Comparison of ENCODE assay signal across 19 mouse cellular contexts in the genomic region with DNA sequence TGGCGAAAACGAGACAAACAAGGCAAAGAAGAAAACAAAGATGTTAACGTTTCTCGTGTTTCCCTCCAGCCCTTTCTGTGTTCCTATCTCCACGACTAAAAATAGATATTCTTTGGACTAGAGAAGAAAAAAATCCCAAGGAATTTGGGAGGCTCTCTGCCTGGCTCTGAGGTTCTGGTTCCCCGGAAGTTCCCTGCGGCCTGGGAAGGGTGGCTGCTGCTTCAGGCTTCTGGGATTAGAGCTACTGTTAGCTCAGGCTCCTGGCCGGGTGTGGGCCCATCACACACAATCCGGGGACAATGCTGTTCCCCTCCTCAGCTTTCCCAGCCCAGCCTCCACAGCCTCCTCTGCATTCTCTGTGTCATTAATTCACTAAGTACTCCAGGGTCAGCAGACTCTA.
A peak's percentile ranks its signal among the peaks of the same experiment; 100 is the strongest.
DNase-seq lines count a peak whose midpoint lies in the region; ATAC-seq and TF ChIP-seq lines count a peak whose summit lies in the region.
"Had no signal": no experiment of that assay in that cellular context is flagged by ENCODE, and none has a peak within 500 bp of the region (broad histone marks: within the 10 kb centered on the region; RNA-seq: fewer than 3 reads in every experiment).

No protein-coding gene starts in this region.

- no peak overlapping the region for H3K4me3 ChIP-seq in gastrocnemius, adult 2 months
- H3K4me3 ChIP-seq in kidney, embryonic 14.5 days (ENCODE audit: low read length), result no peak overlapping the region
- no peak overlapping the region for H3K4me3 ChIP-seq in midbrain, embryonic 16.5 days (ENCODE audit: low read depth, low read length)
- no peak overlapping the region for H3K4me3 ChIP-seq in midbrain, embryonic 14.5 days (replicated peaks; ENCODE audit: low read depth, low read length)
- H3K4me3 ChIP-seq: forebrain, embryonic 12.5 days; layer of hippocampus, adult 2 months; left cerebral cortex, adult 2 months; liver, embryonic 12.5 days; midbrain, embryonic 15.5 days had no signal

- no peak overlapping the region for H3K4me2 ChIP-seq in kidney, embryonic 14.5 days (replicated peaks; ENCODE audit: low read depth, low read length)
- no peak overlapping the region for H3K4me2 ChIP-seq in midbrain, embryonic 16.5 days (ENCODE audit: low read length)
- no peak overlapping the region for H3K4me2 ChIP-seq in midbrain, embryonic 14.5 days (ENCODE audit: low read length)
- H3K4me2 ChIP-seq: forebrain, embryonic 12.5 days; liver, embryonic 12.5 days; midbrain, embryonic 15.5 days had no signal

- H3K9me3 ChIP-seq in kidney, embryonic 14.5 days (ENCODE audit: control insufficient read depth, low read length), result no peaks in the 10 kb centered on the region
- no peaks in the 10 kb centered on the region for H3K9me3 ChIP-seq in midbrain, embryonic 16.5 days (replicated peaks; ENCODE audit: control insufficient read depth, low read length, poor library complexity, severe bottlenecking)
- H3K9me3 ChIP-seq in midbrain, embryonic 14.5 days (ENCODE audit: control insufficient read depth, low read length), result no peaks in the 10 kb centered on the region
- H3K9me3 ChIP-seq: forebrain, embryonic 12.5 days; liver, embryonic 12.5 days; midbrain, embryonic 15.5 days had no signal

- ATAC-seq in kidney, embryonic 14.5 days (ENCODE audit: low FRiP score, low TSS enrichment), result no peak
- no peak for ATAC-seq in midbrain, embryonic 16.5 days
- no peak for ATAC-seq in midbrain, embryonic 14.5 days (ENCODE audit: low FRiP score, low TSS enrichment)
- ATAC-seq: activated CD4-positive, CD25-positive, alpha-beta regulatory T cell, adult 4 months; hindbrain, postnatal 0 days; liver, embryonic 12.5 days; midbrain, embryonic 15.5 days had no signal

- no peaks in the 10 kb centered on the region for H3K36me3 ChIP-seq in kidney, embryonic 14.5 days (ENCODE audit: control insufficient read depth, insufficient read depth, low read length)
- H3K36me3 ChIP-seq in midbrain, embryonic 16.5 days (ENCODE audit: control insufficient read depth, insufficient read depth, low read length), result no peaks in the 10 kb centered on the region
- no peaks in the 10 kb centered on the region for H3K36me3 ChIP-seq in midbrain, embryonic 14.5 days (ENCODE audit: control insufficient read depth, insufficient read depth, low read length)
- H3K36me3 ChIP-seq: forebrain, embryonic 12.5 days; liver, embryonic 12.5 days; midbrain, embryonic 15.5 days had no signal

- H3K9ac ChIP-seq in kidney, embryonic 14.5 days (ENCODE audit: low read depth, low read length), result no peak overlapping the region
- 0 out of 2 replicates have a peak overlapping the region, but pooled peaks have one; percentile 1 for H3K9ac ChIP-seq in midbrain, embryonic 16.5 days (ENCODE audit: low read depth, low read length)
- no peak overlapping the region for H3K9ac ChIP-seq in midbrain, embryonic 14.5 days (replicated peaks; ENCODE audit: low read length)
- H3K9ac ChIP-seq: forebrain, embryonic 12.5 days; liver, embryonic 12.5 days; midbrain, embryonic 15.5 days had no signal

- no peaks in the 10 kb centered on the region for H3K27me3 ChIP-seq in kidney, embryonic 14.5 days (ENCODE audit: control insufficient read depth, insufficient read depth, low read length)
- H3K27me3 ChIP-seq in midbrain, embryonic 16.5 days (ENCODE audit: control insufficient read depth, insufficient read depth, low read depth, low read length), result no peaks in the 10 kb centered on the region
- no peaks in the 10 kb centered on the region for H3K27me3 ChIP-seq in midbrain, embryonic 14.5 days (ENCODE audit: control insufficient read depth, insufficient read depth, low read length)
- H3K27me3 ChIP-seq: forebrain, embryonic 12.5 days; midbrain, embryonic 15.5 days had no signal

- intact Hi-C loops in gastrocnemius, adult 2 months (cut with DNase I), result no loop called here

- WGBS in kidney, embryonic 14.5 days, result 46% methylated on average over 9 of the region's 9 CpGs
- WGBS in midbrain, embryonic 16.5 days, result 64% methylated on average over 9 of the region's 9 CpGs
- WGBS in midbrain, embryonic 14.5 days, result 69% methylated on average over 9 of the region's 9 CpGs

- DNase-seq in gastrocnemius, adult 2 months, result no peak
- DNase-seq in gastrocnemius, postnatal 4 days (ENCODE audit: low spot score in 2 of 2), result no peak
- DNase-seq in kidney, adult 9 months, result no peak
- DNase-seq in midbrain, embryonic 14.5 days, result no peak
- DNase-seq in thymus, postnatal 36 days, result no peak
- no peak for DNase-seq in cerebellum, adult 11 months
- DNase-seq: adrenal gland, postnatal 36 days; cerebellum, postnatal 14 days; retina, postnatal 1 day; spleen, adult 18-20 months had no signal

- peaks cover 22% of the 10 kb centered on the region for H3K4me1 ChIP-seq in kidney, embryonic 14.5 days (ENCODE audit: control insufficient read depth, insufficient read depth, low read length)
- no peaks in the 10 kb centered on the region for H3K4me1 ChIP-seq in midbrain, embryonic 16.5 days (ENCODE audit: control insufficient read depth, insufficient read depth, low read length)
- H3K4me1 ChIP-seq in midbrain, embryonic 14.5 days (ENCODE audit: control insufficient read depth, insufficient read depth, low read length), result no peaks in the 10 kb centered on the region
- H3K4me1 ChIP-seq: forebrain, embryonic 12.5 days; midbrain, embryonic 15.5 days had no signal

- TF ChIP-seq CTCF in gastrocnemius, adult 2 months (IDR thresholded peaks at IDR 0.05), result no peak

- H3K27ac ChIP-seq in gastrocnemius, adult 2 months, result peak overlapping the region; percentile 61
- H3K27ac ChIP-seq in kidney, embryonic 14.5 days (ENCODE audit: low read depth, low read length), result peak overlapping the region; percentile 34; the same call in 1 of the 2 replicates
- H3K27ac ChIP-seq in midbrain, embryonic 16.5 days (ENCODE audit: low read length), result no peak overlapping the region
- no peak overlapping the region for H3K27ac ChIP-seq in midbrain, embryonic 14.5 days (replicated peaks; ENCODE audit: low read depth, low read length)
- H3K27ac ChIP-seq: forebrain, embryonic 12.5 days; hindbrain, postnatal 0 days; layer of hippocampus, adult 2 months; left cerebral cortex, adult 2 months; liver, embryonic 12.5 days; midbrain, embryonic 15.5 days had no signal

Comparison
In these comparisons a context has a peak if more than half of its experiments do, and no peak if none do; other contexts are left out.
1. H3K27ac ChIP-seq: peak in gastrocnemius, adult 2 months (single experiment) and kidney, embryonic 14.5 days (single experiment); none in midbrain, embryonic 16.5 days (single experiment) and midbrain, embryonic 14.5 days (single experiment).